Mouse (Mus musculus) heart, embryonic 16.5 days (tissue): ENCODE data around the gene Hvcn1. TPM values are rescaled to one million over a fixed set of nuclear protein-coding genes. Genes with fewer than 3 reads are reported as not detected.

Experiments
- ATAC-seq: fragments of 200-750 bp; cut with Nextera tagmentation; replicated peaks from 2 replicates; pipeline ENCODE4 v1.8.0; 2017; ENCODE audit warnings: moderate number of reproducible peaks; ENCODE audit not compliant: insufficient read depth, low FRiP score; ENCODE audit errors: extremely low read depth
- H3K27ac ChIP-seq: fragments of 300-500 bp; sonication (generic); 2 replicates; pipeline ENCODE4 v1.5.1; 2014; ENCODE audit warnings: mild to moderate bottlenecking, low read length, control low read depth, moderate library complexity
- H3K27me3 ChIP-seq: fragments of 300-500 bp; sonication (generic); 2 replicates; pipeline ENCODE4 v1.6.1; 2014; ENCODE audit warnings: low read length, mixed read lengths; ENCODE audit not compliant: control insufficient read depth, insufficient read depth
- H3K36me3 ChIP-seq: fragments of 300-500 bp; sonication (generic); 2 replicates; pipeline ENCODE4 v1.6.1; 2014; ENCODE audit not compliant: control insufficient read depth, insufficient read depth
- H3K4me1 ChIP-seq: fragments of 300-500 bp; sonication (generic); 2 replicates; pipeline ENCODE4 v1.6.1; 2014; ENCODE audit warnings: low read length, mixed read lengths; ENCODE audit not compliant: control insufficient read depth, insufficient read depth
- H3K4me2 ChIP-seq: fragments of 300-500 bp; sonication (generic); 2 replicates; pipeline ENCODE4 v1.6.1; 2014; ENCODE audit warnings: low read depth, mild to moderate bottlenecking, control low read depth, low read length
- H3K4me3 ChIP-seq: fragments of 300-500 bp; sonication (generic); 2 replicates; pipeline ENCODE4 v1.5.1; 2014; ENCODE audit warnings: mild to moderate bottlenecking, control low read depth, low read length
- H3K9ac ChIP-seq: fragments of 300-500 bp; sonication (generic); 2 replicates; pipeline ENCODE4 v1.6.1; 2014; ENCODE audit warnings: low read length, control low read depth
- H3K9me3 ChIP-seq: fragments of 300-500 bp; sonication (generic); replicated peaks from 2 replicates; pipeline ENCODE4 v1.6.1; 2016; ENCODE audit warnings: low read length; ENCODE audit not compliant: control insufficient read depth
- WGBS: fragments of 180-500 bp; shearing (Covaris S2); extraction: QIAGEN DNeasy Blood & Tissue Kit; methylation state at CpG from one replicate; pipeline ENCODE4 v1.1.7; 2014; 5-methylcytosine and 5-hydroxymethylcytosine counted together
- polyA plus RNA-seq: library from polyadenylated mRNA; unstranded; fragments of >200 nt; fragmentation: Nextera tagmentation; extraction: Ambion mirVana; gene quantifications from 2 replicates; pipeline ENCODE4 v1.2.1, GENCODE M21; 2015

Gene Hvcn1
- polyA plus RNA-seq, 1 experiment from 2014 or later = 5.7 TPM

DNA sequence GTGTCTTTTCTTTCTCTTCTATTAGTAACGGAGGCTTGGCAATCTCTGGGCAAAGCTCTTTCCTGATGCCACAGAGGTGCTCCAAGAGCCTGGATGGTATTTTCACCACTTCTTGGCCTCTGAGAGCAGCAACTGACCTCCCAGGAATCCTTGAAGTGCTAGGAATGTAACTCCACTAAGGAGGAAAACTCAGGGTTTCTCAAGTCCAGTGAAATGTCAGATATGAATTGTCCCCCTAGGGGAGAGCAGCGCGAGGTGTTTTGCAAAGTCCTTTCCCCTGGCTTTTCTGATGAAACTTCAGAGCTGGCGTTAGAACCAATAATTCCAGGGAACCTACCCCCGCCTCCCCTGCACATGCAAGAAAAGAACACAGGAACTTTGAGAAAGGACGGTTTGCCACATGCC is 73.8 kb downstream of the Hvcn1 start:
- peak overlapping the region; percentile 31 for H3K9ac ChIP-seq
- H3K4me1 ChIP-seq = peaks cover 21% of the 10 kb centered on the region
- no peaks in the 10 kb centered on the region for H3K9me3 ChIP-seq
- H3K4me2 ChIP-seq = peak overlapping the region; percentile 57
- no peak for ATAC-seq
- H3K27ac ChIP-seq = 0 out of 2 replicates have a peak overlapping the region, but pooled peaks have one; percentile 19
- H3K27me3 ChIP-seq = no peaks in the 10 kb centered on the region
- peak overlapping the region; percentile 7 for H3K4me3 ChIP-seq
- no peaks in the 10 kb centered on the region for H3K36me3 ChIP-seq
- WGBS = 20% methylated on average over 6 of the region's 6 CpGs

GRCm38 (mm10) chr5:122280827-122281462 is 74.3 kb downstream of the Hvcn1 start:
- Histone ChIP-seq H3K4me1 (peaks cover 25% of the 10 kb centered on the region), H3K36me3 (no peaks in the 10 kb centered on the region), H3K4me3 (peak overlapping the region; percentile 7), H3K9ac (peak overlapping the region; percentile 31), H3K27ac (0 out of 2 replicates have a peak overlapping the region, but pooled peaks have one; percentile 19), H3K4me2 (peak overlapping the region; percentile 57), H3K9me3 (no peaks in the 10 kb centered on the region), H3K27me3 (no peaks in the 10 kb centered on the region)
- ATAC-seq = no peak
- 18% methylated on average over 19 of the region's 19 CpGs for WGBS

- no peaks in the 10 kb centered on the region for H3K36me3 ChIP-seq
- H3K27me3 ChIP-seq = no peaks in the 10 kb centered on the region
- H3K9ac ChIP-seq = 0 out of 2 replicates have a peak overlapping the region, but pooled peaks have one; percentile 13
- WGBS = 14% methylated on average over 2 of the region's 2 CpGs
- ATAC-seq = no peak
- no peak overlapping the region for H3K27ac ChIP-seq
- H3K4me3 ChIP-seq = peak overlapping the region; percentile 97
- no peaks in the 10 kb centered on the region for H3K9me3 ChIP-seq
- peak overlapping the region; percentile 53 for H3K4me2 ChIP-seq
- H3K4me1 ChIP-seq = peaks cover 39% of the 10 kb centered on the region
Measured at GRCm38 (mm10) chr5:122283828-122284182, 77.2 kb downstream of the Hvcn1 start.

GRCm38 (mm10) chr5:122284183-122285028 is 77.8 kb downstream of the Hvcn1 start, which contains the start of gene Pptc7:
Gene Pptc7 (plus strand): TSS chr5:122284365.
- Histone ChIP-seq H3K27ac (peak within 1 kb of the TSS; percentile 93), H3K9me3 (no peaks in the 10 kb centered on the region), H3K27me3 (no peaks in the 10 kb centered on the region), H3K9ac (peak within 1 kb of the TSS; percentile 95), H3K4me2 (peak within 1 kb of the TSS; percentile 90), H3K4me3 (peak within 1 kb of the TSS; percentile 97), H3K36me3 (peaks cover 3% of the 10 kb centered on the region; the same call in 1 of the 2 replicates), H3K4me1 (peaks cover 39% of the 10 kb centered on the region)
- peak; percentile 89 for ATAC-seq
- WGBS = under 1% methylated on average over 98 of the region's 114 CpGs

DNA sequence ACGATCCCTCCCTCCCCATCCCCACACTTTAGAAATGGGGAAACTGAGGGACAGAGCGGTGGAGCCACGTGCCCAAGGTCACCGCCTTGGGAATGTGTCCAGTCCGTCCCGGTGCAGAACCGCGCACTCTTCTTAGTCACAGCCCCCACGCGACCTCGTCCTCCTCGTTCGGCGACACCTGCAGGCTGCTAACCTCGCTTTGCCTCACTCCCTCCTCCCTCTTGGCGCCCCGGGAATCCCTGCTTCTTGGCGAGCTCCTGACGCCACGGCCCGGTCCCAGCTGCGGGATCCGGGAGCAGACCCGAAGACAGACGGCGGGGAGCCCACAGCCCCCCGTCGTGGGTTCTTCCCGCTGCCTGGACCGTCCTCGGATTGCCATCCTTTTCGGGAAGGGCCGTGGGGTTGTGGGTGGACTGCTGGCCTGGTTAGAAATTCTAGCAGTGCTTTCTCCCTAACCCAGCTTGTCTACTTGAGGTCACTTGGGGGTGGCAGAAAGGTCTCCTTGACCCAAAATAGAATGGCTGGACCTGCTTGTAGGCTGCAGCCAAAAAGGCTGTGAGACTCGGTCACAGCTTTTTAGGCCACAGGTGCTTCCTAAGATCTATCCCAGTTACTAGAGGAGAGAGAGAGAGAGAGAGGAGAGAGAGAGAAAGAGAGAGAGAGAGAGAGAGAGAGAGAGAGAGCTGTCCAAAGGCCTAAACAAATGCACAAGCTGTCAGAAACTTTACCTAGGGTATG is 78.6 kb downstream of the Hvcn1 start:
- no peaks in the 10 kb centered on the region for H3K27me3 ChIP-seq
- peak overlapping the region; percentile 93 for H3K27ac ChIP-seq
- peak; percentile 24 for ATAC-seq
- 0 out of 2 replicates have a peak, but pooled peaks cover 3% of the 10 kb centered on the region for H3K9me3 ChIP-seq
- H3K9ac ChIP-seq = peak overlapping the region; percentile 95
- H3K4me3 ChIP-seq = peak overlapping the region; percentile 97
- H3K4me1 ChIP-seq = peaks cover 36% of the 10 kb centered on the region
- H3K36me3 ChIP-seq = peaks cover 8% of the 10 kb centered on the region
- WGBS = 1% methylated on average over 34 of the region's 34 CpGs
- H3K4me2 ChIP-seq = peak overlapping the region; percentile 90

- no peaks in the 10 kb centered on the region for H3K27me3 ChIP-seq
- WGBS = 43% methylated on average over 7 of the region's 7 CpGs
- H3K27ac ChIP-seq = peak overlapping the region; percentile 93
- H3K4me1 ChIP-seq = peaks cover 31% of the 10 kb centered on the region
- peak overlapping the region; percentile 90 for H3K4me2 ChIP-seq
- 0 out of 2 replicates have a peak, but pooled peaks cover 3% of the 10 kb centered on the region for H3K9me3 ChIP-seq
- peak overlapping the region; percentile 97 for H3K4me3 ChIP-seq
- ATAC-seq = no peak
- peaks cover 8% of the 10 kb centered on the region for H3K36me3 ChIP-seq
- H3K9ac ChIP-seq = peak overlapping the region; percentile 95
Measured at GRCm38 (mm10) chr5:122285767-122286150, 79.2 kb downstream of the Hvcn1 start.

DNA sequence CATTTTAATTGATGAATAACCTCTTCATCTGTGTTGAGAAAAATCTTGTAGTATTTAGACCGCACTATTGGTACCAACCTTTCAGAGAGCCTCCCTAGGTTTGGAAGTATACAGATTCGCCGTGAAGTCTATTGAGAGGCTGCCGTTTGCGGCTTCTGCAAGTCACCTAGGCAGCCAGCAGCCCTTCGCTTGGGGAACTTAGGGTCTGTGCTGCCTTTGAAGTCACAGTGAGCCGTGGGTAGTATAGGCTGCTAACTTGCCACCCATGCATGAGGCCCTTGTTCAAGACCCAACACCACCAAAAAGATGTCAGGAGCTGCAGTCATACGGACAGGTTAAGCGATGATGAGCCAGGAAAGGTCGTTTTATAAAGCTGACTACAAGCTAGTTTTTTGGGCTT is 79.6 kb downstream of the Hvcn1 start:
- no peak for ATAC-seq
- Histone ChIP-seq H3K9me3 (0 out of 2 replicates have a peak, but pooled peaks cover 3% of the 10 kb centered on the region), H3K9ac (peak overlapping the region; percentile 95), H3K4me1 (peaks cover 30% of the 10 kb centered on the region), H3K36me3 (peaks cover 8% of the 10 kb centered on the region), H3K4me2 (peak overlapping the region; percentile 90), H3K4me3 (peak overlapping the region; percentile 97), H3K27ac (peak overlapping the region; percentile 93), H3K27me3 (no peaks in the 10 kb centered on the region)
- WGBS = 77% methylated on average over 10 of the region's 10 CpGs

- Histone ChIP-seq H3K27me3 (no peaks in the 10 kb centered on the region), H3K9ac (no peak overlapping the region), H3K4me2 (no peak overlapping the region), H3K27ac (no peak overlapping the region), H3K36me3 (peaks cover 8% of the 10 kb centered on the region), H3K9me3 (0 out of 2 replicates have a peak, but pooled peaks cover 3% of the 10 kb centered on the region), H3K4me1 (peaks cover 34% of the 10 kb centered on the region), H3K4me3 (no peak overlapping the region)
- ATAC-seq = no peak
- WGBS = 66% methylated on average over 4 of the region's 4 CpGs
Measured at GRCm38 (mm10) chr5:122287026-122287425, 80.4 kb downstream of the Hvcn1 start.
